Mouse (Mus musculus) G1E-ER4 (cell line): ENCODE results near the gene Srm. TPM values are rescaled to one million over a fixed set of nuclear protein-coding genes. Genes with fewer than 3 reads are reported as not detected.

ENCODE experiments used
- GATA1 ChIP-seq: IDR thresholded peaks from one replicate; pipeline ENCODE4 v1.8.0; 2012; ENCODE audit warnings: low read length, inconsistent platforms
- polyA plus RNA-seq: library from polyadenylated mRNA; stranded (reverse); fragments of >175 nt; gene quantifications from 2 replicates; pipeline ENCODE4 v1.2.3, GENCODE M21; 2012

The Srm gene
- 516 and 529 TPM in 2 replicates for polyA plus RNA-seq

DNA sequence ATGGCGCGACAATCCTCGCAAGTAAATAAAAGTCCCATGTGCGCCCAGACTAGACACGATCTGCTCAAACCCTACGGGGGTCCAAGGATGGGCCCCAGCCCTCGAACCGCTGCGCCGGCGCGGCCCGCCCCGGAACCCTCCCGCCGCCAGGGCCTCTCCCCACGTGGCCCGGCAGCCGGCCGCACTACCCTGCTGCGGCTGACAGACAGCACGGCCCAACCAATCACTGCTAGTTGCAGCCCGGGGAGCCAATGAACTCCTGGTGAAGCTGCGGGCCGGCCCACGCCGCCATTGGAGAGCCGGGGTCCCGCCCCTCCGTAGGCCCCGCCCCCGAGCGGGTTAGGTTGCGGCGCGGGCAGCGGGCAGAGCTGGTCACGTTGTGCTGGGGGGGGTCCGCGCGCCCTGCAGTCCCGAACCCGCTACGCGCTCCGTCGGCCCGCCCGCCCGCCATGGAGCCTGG, at the start of gene Srm:
Gene Srm, plus strand, starts transcription at position 333 of the 460 bp plus-strand sequence.
- no peak for TF ChIP-seq GATA1

DNA sequence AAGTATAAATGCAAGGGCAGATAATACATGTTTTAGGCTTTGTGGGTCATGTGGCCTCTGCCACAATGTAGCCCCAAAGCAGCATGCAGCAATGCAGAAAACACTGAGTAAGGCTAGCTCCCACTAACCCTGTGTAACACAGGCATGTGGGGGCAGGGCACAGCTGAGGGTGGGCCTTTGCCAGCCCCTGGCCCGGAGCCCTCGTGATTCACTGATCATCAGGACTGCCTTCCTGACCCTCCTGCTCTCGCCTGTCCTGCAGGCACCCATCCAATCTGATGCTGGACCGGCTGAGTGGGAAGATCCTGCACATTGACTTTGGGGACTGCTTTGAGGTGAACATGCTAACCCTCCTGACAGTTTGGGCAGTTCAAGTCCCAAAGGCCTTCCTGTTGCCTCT, 42.2 kb upstream of the Srm start:
- no peak for TF ChIP-seq GATA1

DNA sequence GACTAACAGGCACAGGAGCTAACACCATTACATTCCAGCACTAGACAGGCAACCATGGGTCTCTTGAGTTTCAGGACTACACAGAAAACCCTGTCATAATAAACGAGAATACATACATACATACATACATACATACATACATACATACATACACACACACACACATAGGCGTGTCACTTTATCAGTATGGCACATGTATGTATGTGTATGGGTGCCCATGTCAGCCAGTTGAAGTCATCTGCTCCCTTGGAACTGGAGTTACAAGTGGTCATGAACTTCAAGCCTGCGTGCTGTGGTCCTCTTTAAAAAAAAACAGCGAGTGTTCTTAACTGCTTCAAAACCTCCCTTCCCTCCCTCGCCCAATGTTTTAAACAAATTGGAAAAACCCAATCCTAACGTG, 33.5 kb upstream of the Srm start:
- TF ChIP-seq GATA1: no peak

DNA sequence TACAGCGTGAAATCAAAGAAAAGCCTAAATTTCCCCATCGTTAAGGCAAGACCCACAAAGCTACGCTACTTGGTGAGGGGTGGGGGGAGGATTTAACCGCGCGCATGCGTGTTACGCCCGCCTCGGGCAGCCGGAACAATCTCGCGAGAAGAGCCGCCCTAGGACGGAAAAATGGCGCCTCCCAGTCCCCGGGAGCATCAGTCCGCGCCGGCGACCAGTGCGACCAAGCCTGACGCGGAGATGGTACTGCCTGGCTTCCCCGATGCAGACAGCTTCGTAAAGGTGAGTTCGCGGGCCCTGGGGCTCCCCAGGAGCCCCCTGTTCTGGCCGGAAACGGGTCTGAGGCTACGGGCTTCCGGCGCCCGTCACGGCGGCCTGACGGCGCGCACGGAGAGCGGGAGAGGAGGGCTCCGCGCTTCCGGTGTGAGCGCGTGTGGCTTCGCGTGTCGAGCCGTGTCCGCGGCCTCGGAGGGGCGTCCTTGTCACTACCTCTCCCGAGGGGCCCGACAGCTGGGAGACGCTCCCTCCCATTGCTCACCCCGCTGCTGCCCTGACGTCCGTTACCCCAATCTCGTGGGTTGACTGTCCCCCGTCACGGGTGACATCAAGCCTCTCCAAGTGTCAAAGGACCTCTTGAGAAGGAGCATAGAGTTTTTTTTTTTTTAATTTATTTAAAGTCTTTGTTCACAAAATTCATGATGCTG, 32.9 kb upstream of the Srm start, which contains the start of gene Exosc10:
Gene Exosc10, plus strand, starts transcription at position 133 of the 704 bp plus-strand sequence.
- no peak for TF ChIP-seq GATA1

DNA sequence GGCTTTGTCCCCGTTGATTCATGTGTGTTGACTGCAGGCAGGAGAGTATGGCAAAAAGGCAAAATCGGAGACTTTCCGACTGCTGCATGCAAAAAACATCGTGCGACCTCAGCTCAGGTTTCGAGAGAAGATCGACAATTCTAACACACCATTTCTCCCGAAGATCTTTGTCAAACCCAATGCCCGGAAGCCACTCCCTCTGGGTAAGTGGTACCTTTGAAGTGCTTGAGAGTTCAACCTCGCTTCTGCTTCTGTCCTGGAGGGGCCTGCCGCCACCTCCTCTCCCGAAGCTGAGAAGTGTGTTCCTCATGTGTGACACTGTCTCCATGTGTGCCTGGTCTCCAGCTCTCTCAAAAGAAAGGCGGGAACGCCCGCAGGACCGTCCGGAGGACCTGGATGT, 28.6 kb upstream of the Srm start:
- no peak for TF ChIP-seq GATA1

DNA sequence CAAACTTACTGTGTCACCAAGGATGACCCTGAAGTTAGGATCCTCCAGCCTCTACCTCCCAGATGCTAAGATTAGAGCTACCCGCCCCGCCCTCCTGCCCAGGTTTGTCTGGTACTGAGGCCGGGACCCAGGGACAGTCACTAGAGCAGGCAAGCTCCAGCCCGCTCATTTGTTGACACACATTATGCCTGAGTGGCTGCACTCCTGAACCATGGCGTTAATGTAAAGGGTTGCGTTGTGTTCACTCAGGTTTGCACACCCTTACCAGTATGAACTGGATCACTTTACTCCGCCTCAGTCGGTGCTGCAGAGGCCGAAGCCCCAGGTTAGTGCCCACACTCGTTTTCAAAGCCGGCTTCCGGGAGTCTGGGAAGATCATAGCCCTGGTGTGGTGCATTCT, 27.7 kb upstream of the Srm start:
- TF ChIP-seq GATA1: no peak

DNA sequence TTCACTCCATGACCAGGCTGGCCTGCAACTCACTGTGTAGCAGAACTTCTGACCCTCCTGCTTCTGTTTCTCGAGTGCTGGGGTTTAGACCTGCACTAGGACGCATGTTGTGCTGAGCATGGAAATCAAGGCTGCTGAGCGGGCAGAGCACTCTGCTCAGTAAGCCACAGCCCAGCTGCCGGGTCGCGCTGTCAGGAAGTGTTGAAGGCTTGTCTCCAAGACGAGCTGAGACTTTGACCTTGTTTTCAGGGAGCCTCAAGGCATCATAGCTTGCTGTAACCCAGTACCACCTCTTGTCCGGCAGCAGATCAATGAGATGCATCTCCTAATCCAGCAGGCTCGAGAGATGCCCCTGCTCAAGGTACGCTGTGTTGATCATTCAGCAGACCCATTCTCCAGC, 21.2 kb upstream of the Srm start:
- TF ChIP-seq GATA1: no peak

DNA sequence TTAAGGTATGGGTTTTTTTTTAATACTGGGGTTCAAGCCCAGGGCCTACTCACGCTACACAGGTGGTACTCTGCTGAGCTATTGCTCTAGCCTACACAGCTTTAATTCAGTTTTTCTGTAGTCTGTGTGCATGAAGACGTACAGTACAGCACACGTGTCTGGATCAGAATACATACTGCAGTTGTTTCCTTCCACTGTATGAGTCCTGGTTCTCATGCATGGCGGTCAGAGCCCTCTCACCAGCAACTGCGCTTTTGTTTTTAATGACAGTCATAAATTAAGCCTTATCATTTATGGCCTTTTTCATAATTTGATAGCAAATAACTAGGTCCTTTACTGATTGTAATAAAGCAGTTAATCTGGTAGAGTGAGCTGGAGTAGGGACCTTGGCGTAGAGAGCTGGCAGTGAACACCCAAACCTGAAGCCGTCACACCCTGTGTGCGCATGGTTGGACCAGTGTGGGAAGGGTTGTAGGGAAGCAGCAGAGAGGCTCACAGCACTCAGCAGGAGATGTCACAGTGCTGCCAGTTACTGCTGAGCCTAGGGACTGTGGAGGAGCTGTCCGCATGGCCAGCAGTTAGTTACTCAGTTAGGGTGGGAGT, 20.5 kb upstream of the Srm start:
- no peak for TF ChIP-seq GATA1

DNA sequence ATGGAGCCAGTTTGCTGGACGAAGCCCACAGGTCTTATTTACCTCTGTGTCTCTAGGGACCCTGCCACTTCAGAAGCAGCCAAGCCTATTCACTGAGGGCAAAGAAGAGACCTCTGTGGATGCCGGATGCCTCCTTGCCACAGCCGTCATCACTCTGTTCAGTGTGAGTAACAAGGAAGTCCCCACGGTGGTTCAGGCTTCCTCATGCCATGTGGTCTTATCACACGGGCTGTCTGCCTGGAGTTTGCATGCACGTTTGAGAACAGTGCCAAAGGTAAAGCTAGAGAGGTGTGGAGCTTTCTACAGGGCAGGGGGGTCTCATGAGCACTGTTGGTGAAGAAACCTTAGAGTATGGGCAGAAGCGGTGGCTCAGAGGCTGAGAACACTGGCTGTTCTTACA, 18.1 kb upstream of the Srm start:
- no peak for TF ChIP-seq GATA1

DNA sequence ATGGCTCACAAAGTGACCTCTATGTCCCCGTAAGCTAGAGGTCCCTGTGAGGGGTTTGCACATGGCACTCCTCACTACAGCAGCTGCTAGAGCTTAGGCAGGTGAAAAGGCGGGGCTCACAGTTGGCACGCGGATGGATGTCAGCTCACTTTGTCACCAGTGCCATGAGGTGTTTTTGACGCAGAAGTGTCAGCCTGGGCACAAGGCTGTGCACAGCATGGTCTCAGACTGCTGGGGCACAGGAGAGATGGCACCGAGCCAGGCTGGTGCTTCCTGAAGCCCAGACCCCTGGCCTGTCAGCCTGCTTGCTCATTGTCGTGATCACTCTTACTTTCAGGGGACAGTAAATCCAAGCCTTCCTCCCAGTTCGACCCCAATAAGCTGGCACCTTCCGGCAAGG, 10.5 kb upstream of the Srm start:
- TF ChIP-seq GATA1: no peak

DNA sequence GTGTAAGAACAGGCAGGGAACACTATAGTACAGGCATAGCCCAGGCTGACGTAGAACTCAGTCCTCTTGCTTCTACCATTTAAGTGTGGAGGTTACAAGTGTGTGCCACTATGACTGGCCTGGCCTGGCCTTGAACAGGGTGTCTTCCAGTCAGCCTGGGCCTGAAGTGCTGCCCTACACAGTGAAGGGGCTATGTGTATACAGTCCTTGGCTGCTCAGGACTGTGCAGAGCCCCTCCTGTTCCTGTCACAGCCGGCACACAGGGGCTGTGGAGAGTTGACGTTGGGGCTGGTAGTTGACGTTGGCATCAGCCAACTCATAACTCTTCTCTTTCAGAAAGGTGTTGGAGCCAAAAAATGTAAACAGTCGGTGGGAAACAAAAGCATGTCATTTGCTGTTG, 9.9 kb upstream of the Srm start:
- no peak for TF ChIP-seq GATA1

DNA sequence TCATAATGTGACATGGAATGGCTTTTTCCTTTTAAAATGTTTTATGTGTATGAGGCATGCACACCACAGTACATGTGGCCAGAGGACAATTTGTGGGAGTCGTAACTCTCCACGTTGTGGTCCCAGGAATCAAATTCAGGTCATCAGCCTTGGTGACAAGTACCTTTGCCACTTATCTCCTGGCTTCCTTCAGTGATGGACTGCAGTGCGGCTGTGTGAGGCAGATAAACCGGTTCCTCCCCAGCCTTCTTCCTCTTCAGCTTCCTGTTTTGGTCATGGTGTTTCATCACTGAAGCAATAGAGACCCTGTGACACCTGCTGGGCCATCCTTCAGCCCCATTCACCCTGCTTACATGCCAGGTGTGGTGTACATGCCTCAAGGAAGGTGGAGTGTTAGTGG, 8.0 kb upstream of the Srm start:
- TF ChIP-seq GATA1: peak; percentile 77

DNA sequence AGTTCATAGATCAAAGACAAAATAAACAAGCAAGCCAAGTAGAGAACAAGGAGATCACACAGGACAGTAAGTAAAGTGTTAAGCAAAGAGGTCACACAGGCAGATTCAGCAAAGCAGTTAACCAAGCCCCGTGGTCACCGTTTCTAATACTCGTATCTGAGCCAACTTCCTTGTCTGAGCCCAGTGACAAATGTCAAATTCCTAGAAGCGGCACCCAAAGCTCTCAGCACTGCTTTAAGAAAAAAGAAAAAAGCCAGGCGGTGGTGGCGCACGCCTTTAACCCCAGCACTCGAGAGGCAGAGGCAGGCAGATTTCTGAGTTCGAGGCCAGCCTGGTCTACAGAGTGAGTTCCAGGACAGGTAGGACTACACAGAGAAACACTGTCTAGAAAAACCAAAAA, 4.7 kb upstream of the Srm start:
- TF ChIP-seq GATA1: no peak

DNA sequence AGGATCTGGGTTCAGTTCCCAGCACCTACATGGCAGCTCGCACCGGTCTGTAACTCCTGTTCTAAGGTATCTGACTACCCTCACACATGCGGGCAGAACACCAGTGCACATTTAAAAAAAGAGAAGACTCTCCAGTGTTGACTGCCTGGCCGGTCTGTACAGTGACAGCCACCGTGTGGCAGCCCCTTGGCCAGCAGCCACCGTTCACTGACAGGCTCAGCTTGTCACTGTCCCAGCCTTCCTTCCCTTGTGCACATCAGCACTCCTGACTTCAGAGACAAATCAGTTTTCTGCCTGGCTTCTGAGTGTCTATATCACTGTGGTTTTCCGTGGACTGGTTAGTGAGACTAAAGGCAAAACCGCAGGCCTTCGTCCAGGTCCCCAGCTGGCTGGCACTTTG, 2.5 kb upstream of the Srm start:
- TF ChIP-seq GATA1: no peak

DNA sequence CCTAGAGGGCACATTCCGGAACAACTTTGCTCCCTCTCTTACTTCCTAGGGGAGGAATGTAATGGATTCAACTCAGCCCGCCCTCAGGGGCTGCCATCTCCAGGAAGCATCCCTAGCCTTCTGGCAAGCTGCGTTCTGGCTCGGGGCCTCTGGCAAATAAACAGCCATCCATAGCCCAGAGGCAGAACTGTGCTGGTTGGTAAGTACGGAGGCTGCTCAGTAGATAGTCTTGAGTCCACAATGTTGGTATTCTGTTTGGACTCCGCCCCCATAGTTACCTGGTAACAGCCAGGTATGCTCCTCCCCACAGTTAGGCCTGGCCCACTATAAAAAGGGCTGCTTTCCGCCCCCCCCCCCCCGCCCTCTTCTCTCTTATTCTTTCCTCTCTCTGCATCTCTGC, 1.7 kb upstream of the Srm start:
- TF ChIP-seq GATA1: no peak

DNA sequence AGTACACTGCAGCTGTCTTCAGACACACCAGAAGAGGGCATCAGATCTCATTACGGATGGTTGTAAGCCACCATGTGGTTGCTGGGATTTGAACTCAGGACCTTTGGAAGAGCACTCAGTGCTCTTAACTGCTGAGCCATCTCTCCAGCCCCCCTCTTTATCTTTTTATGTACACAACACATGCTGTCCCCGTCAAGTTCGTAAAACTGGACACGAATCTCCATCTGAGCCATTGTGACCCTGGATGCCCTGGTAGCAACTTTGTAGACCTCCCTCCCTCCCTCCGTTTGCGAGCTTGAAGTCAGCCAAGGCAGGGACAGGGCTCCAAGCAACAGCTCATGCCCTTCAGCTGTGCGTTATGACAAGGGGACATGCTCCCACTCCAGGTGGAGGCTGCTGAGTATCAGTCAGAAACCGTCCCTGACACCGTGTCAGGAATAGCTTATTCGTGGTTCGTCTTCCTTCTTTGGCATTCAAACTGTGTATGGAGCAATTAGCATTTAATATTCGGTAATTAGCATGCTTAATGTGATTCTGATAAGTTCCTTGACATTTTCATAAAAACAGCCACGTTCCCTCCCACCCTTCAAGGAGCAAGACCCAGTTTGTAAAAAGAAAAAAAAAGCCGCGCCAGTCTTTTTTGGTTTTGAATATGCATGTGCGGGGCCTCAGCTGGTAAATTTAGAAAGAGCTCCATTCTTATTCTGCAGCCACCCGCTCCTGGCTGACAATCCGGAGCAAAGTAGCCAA, 707 bp upstream of the Srm start:
- no peak for TF ChIP-seq GATA1
